In the genomic region with DNA sequence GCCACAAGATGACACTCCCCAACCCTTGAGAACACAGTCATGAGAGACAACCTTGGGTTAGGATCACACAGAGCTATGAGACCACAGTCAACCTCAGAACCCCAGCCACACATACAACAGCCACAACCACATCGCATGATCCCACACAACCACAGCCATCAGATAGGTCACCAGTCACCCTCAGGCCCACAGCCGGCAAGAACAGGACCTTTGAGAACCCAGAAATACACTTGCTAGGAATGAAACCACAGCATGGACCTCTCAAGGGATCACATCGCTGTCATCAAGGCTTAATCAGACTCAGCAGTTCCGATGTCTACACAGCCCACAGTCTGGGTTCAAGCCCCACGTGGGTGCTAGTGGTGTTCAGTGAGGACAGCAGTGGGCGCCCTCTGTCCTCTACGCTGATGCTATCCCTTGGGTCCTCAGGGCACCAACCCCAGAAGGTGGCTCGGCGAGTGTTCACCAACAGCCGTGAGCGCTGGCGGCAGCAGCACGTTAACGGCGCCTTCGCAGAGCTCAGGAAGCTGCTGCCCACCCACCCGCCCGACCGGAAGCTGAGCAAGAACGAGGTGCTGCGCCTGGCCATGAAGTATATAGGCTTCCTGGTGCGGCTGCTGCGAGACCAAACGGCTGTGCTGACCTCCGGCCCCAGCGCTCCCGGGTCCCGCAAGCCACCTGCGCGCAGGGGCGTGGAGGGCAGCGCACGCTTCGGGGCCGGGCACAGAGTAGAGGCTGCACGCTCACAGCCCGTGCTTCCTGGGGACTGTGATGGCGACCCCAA, we compare ENCODE assay signal across 8 mouse cellular contexts. TPM values are rescaled to one million over a fixed set of nuclear protein-coding genes. Genes with fewer than 3 reads are reported as not detected.
DNase-seq lines count a peak whose midpoint lies in the region; ATAC-seq and TF ChIP-seq lines count a peak whose summit lies in the region.

No protein-coding gene starts in this region.

- H3K27me3 ChIP-seq in kidney, postnatal 0 days (ENCODE audit: insufficient read depth, low read length), result peaks cover 41% of the 10 kb centered on the region; the same call in 1 of the 2 replicates
- peaks cover 80% of the 10 kb centered on the region for H3K27me3 ChIP-seq in hindbrain, embryonic 12.5 days
- H3K27me3 ChIP-seq in lung, postnatal 0 days (replicated peaks; ENCODE audit: insufficient read depth, low read length), result no peaks in the 10 kb centered on the region
- no peaks in the 10 kb centered on the region for H3K27me3 ChIP-seq in splenic B cell, adult 2 months (ENCODE audit: control insufficient read depth, insufficient read depth, low read length, poor library complexity, severe bottlenecking)

- 18% methylated on average over 38 of the region's 38 CpGs for WGBS in kidney, postnatal 0 days
- WGBS in hindbrain, embryonic 12.5 days, result 9% methylated on average over 38 of the region's 38 CpGs
- 27% methylated on average over 38 of the region's 38 CpGs for WGBS in lung, postnatal 0 days

- ATAC-seq in kidney, postnatal 0 days (replicated peaks; ENCODE audit: low FRiP score, low read depth), result no peak
- no peak for ATAC-seq in hindbrain, embryonic 12.5 days (ENCODE audit: low FRiP score)
- no peak for ATAC-seq in lung, postnatal 0 days

- TF ChIP-seq POLR2A in bone marrow macrophage, adult 2 months (IDR thresholded peaks at IDR 0.05; ENCODE audit: borderline replicate concordance, low read depth, low read length), result no peak; the same call in 1 of the 2 replicates

- 0 out of 2 replicates have a peak, but pooled peaks cover 3% of the 10 kb centered on the region for H3K36me3 ChIP-seq in kidney, postnatal 0 days (ENCODE audit: insufficient read depth, low read length)
- peaks cover 11% of the 10 kb centered on the region for H3K36me3 ChIP-seq in hindbrain, embryonic 12.5 days
- H3K36me3 ChIP-seq in lung, postnatal 0 days (ENCODE audit: insufficient read depth, low read length), result no peaks in the 10 kb centered on the region
- no peaks in the 10 kb centered on the region for H3K36me3 ChIP-seq in splenic B cell, adult 2 months (ENCODE audit: control insufficient read depth, insufficient read depth, low read length, poor library complexity, severe bottlenecking)

- H3K27ac ChIP-seq in kidney, postnatal 0 days, result no peak overlapping the region; the same call in 1 of the 2 replicates
- peak overlapping the region; percentile 99 for H3K27ac ChIP-seq in bone marrow macrophage, adult 2 months (ENCODE audit: insufficient read depth, low read depth, low read length)
- peak overlapping the region; percentile 35; the same call in 1 of the 2 replicates for H3K27ac ChIP-seq in hindbrain, embryonic 12.5 days
- peak overlapping the region; percentile 81 for H3K27ac ChIP-seq in lung, postnatal 0 days (ENCODE audit: low read length)

- peaks cover 30% of the 10 kb centered on the region for H3K4me1 ChIP-seq in kidney, postnatal 0 days (replicated peaks; ENCODE audit: insufficient read depth, low read length)
- peaks cover 22% of the 10 kb centered on the region for H3K4me1 ChIP-seq in bone marrow macrophage, adult 2 months (ENCODE audit: control insufficient read depth, insufficient read depth, low read length)
- peaks cover 49% of the 10 kb centered on the region for H3K4me1 ChIP-seq in hindbrain, embryonic 12.5 days
- H3K4me1 ChIP-seq in lung, postnatal 0 days (ENCODE audit: insufficient read depth, low read depth, low read length), result peaks cover 19% of the 10 kb centered on the region

- H3K9me3 ChIP-seq in kidney, postnatal 0 days (replicated peaks; ENCODE audit: low read length), result no peaks in the 10 kb centered on the region
- no peaks in the 10 kb centered on the region for H3K9me3 ChIP-seq in hindbrain, embryonic 12.5 days (replicated peaks)
- H3K9me3 ChIP-seq in lung, postnatal 0 days (ENCODE audit: low read length), result no peaks in the 10 kb centered on the region

- no peak; the same call in 1 of the 2 replicates for TF ChIP-seq CTCF in kidney, postnatal 0 days (IDR thresholded peaks at IDR 0.05; ENCODE audit: low read depth)
- TF ChIP-seq CTCF in bone marrow macrophage, adult 2 months (IDR thresholded peaks at IDR 0.05; ENCODE audit: low read depth, low read length), result no peak
- TF ChIP-seq CTCF in lung, postnatal 0 days (IDR thresholded peaks at IDR 0.05), result peak; percentile 28

- no peak for TF ChIP-seq EP300 in lung, postnatal 0 days (IDR thresholded peaks at IDR 0.05)

- H3K4me2 ChIP-seq in kidney, postnatal 0 days (ENCODE audit: low read length), result peak overlapping the region; percentile 48
- H3K4me2 ChIP-seq in hindbrain, embryonic 12.5 days (replicated peaks), result peak overlapping the region; percentile 31
- H3K4me2 ChIP-seq in lung, postnatal 0 days (replicated peaks; ENCODE audit: low read depth, low read length), result peak overlapping the region; percentile 69

- no peak overlapping the region for H3K9ac ChIP-seq in kidney, postnatal 0 days (ENCODE audit: low read depth, low read length)
- H3K9ac ChIP-seq in hindbrain, embryonic 12.5 days, result no peak overlapping the region
- H3K9ac ChIP-seq in lung, postnatal 0 days (replicated peaks; ENCODE audit: low read depth), result no peak overlapping the region

- no peak for DNase-seq in kidney, postnatal 0 days (ENCODE audit: low spot score)
- DNase-seq in kidney, adult 8-10 months, result no peak
- DNase-seq in lung, postnatal 0 days (ENCODE audit: low spot score), result peak; percentile 20
- DNase-seq in splenic B cell, adult 2 months (ENCODE audit: low read depth, low spot score), result peak; percentile 62
- DNase-seq in frontal cortex, postnatal 10 days (ENCODE audit: low spot score in 2 of 2), result no peak
- no peak for DNase-seq in cerebellum, adult 11 months

- H3K4me3 ChIP-seq in kidney, postnatal 0 days (replicated peaks; ENCODE audit: low read depth, low read length), result peak overlapping the region; percentile 14; the same call in 1 of the 2 replicates
- H3K4me3 ChIP-seq in bone marrow macrophage, adult 2 months (ENCODE audit: insufficient read depth, low read length), result peak overlapping the region; percentile 86
- peak overlapping the region; percentile 11; the same call in 1 of the 2 replicates for H3K4me3 ChIP-seq in hindbrain, embryonic 12.5 days
- H3K4me3 ChIP-seq in lung, postnatal 0 days (ENCODE audit: low read depth, low read length), result peak overlapping the region; percentile 33

RNA-seq across cellular contexts. Expression of a gene that starts 2.4 kb away (rescaled TPM):
- 6.1 and 6.4 TPM in 2 replicates for polyA plus RNA-seq in kidney, postnatal 0 days (2015; fragmentation: Nextera tagmentation; extraction: Ambion mirVana)
- 91.9 and 102 TPM in 2 replicates for polyA plus RNA-seq in bone marrow macrophage, adult 2 months (2012; ENCODE audit: insufficient read depth, insufficient read length, missing spikeins)
- polyA plus RNA-seq in hindbrain, embryonic 12.5 days (2016; fragmentation: Nextera tagmentation; extraction: Ambion mirVana), result 4.6 and 4.9 TPM in 2 replicates
- polyA plus RNA-seq in lung, postnatal 0 days (2015; fragmentation: Nextera tagmentation; extraction: Ambion mirVana), result 11.6 and 13.9 TPM in 2 replicates

RNA-seq across cellular contexts. Expression of a gene that starts 16.0 kb away (rescaled TPM):
- 15.9 and 16.1 TPM in 2 replicates for polyA plus RNA-seq in kidney, postnatal 0 days (2015; fragmentation: Nextera tagmentation; extraction: Ambion mirVana)
- polyA plus RNA-seq in bone marrow macrophage, adult 2 months (2012; ENCODE audit: insufficient read depth, insufficient read length, missing spikeins), result 30.8 and 35.2 TPM in 2 replicates
- polyA plus RNA-seq in hindbrain, embryonic 12.5 days (2016; fragmentation: Nextera tagmentation; extraction: Ambion mirVana), result 20.9 and 21.3 TPM in 2 replicates
- polyA plus RNA-seq in lung, postnatal 0 days (2015; fragmentation: Nextera tagmentation; extraction: Ambion mirVana), result 7.1 and 7.4 TPM in 2 replicates

RNA-seq across cellular contexts. Expression of a gene that starts 17.6 kb away (rescaled TPM):
- polyA plus RNA-seq in kidney, postnatal 0 days (2015; fragmentation: Nextera tagmentation; extraction: Ambion mirVana), result 55.3 and 56.1 TPM in 2 replicates
- polyA plus RNA-seq in bone marrow macrophage, adult 2 months (2012; ENCODE audit: insufficient read depth, insufficient read length, missing spikeins), result 46.8 and 58.4 TPM in 2 replicates
- 51.2 and 55.9 TPM in 2 replicates for polyA plus RNA-seq in hindbrain, embryonic 12.5 days (2016; fragmentation: Nextera tagmentation; extraction: Ambion mirVana)
- polyA plus RNA-seq in lung, postnatal 0 days (2015; fragmentation: Nextera tagmentation; extraction: Ambion mirVana), result 38.4 and 43.4 TPM in 2 replicates

RNA-seq across cellular contexts. Expression of a gene that starts 19.1 kb away (rescaled TPM):
- polyA plus RNA-seq in kidney, postnatal 0 days (2015; fragmentation: Nextera tagmentation; extraction: Ambion mirVana), result 1.9 and 2.5 TPM in 2 replicates
- 1.0 and 1.1 TPM in 2 replicates for polyA plus RNA-seq in bone marrow macrophage, adult 2 months (2012; ENCODE audit: insufficient read depth, insufficient read length, missing spikeins)
- 3.0 and 3.6 TPM in 2 replicates for polyA plus RNA-seq in hindbrain, embryonic 12.5 days (2016; fragmentation: Nextera tagmentation; extraction: Ambion mirVana)
- 2.0 and 2.8 TPM in 2 replicates for polyA plus RNA-seq in lung, postnatal 0 days (2015; fragmentation: Nextera tagmentation; extraction: Ambion mirVana)

RNA-seq across cellular contexts. Expression of a gene that starts 41.0 kb away (rescaled TPM):
- polyA plus RNA-seq in kidney, postnatal 0 days (2015; fragmentation: Nextera tagmentation; extraction: Ambion mirVana), result 77.4 and 83.8 TPM in 2 replicates
- polyA plus RNA-seq in bone marrow macrophage, adult 2 months (2012; ENCODE audit: insufficient read depth, insufficient read length, missing spikeins), result 23.3 and 24.7 TPM in 2 replicates
- 62.5 and 64.8 TPM in 2 replicates for polyA plus RNA-seq in hindbrain, embryonic 12.5 days (2016; fragmentation: Nextera tagmentation; extraction: Ambion mirVana)
- polyA plus RNA-seq in lung, postnatal 0 days (2015; fragmentation: Nextera tagmentation; extraction: Ambion mirVana), result 113 and 140 TPM in 2 replicates

Comparison
In these comparisons a context has a peak if more than half of its experiments do, and no peak if none do; other contexts are left out.
1. DNase-seq: peak in lung, postnatal 0 days (single experiment) and splenic B cell, adult 2 months (single experiment); none in kidney, postnatal 0 days (single experiment), kidney, adult 8-10 months (0 of 2), frontal cortex, postnatal 10 days (0 of 2) and cerebellum, adult 11 months (single experiment).
2. H3K4me3 ChIP-seq: peak in every context shown above with its lines; median percentile 86 in bone marrow macrophage, adult 2 months; 33 in lung, postnatal 0 days; 14 in kidney, postnatal 0 days; 11 in hindbrain, embryonic 12.5 days.
3. Peak in every context shown above with its lines, with median percentiles within 50 percentile points of each other: H3K4me2 ChIP-seq.